Mouse (Mus musculus) liver, embryonic 14.5 days (tissue): Measurements from ENCODE around the gene Gm10226. TPM values are rescaled to one million over a fixed set of nuclear protein-coding genes. Genes with fewer than 3 reads are reported as not detected.
A peak's percentile ranks its signal among the peaks of the same experiment; 100 is the strongest.
"Not testable (repeated sequence)": the region's sequence is repeated elsewhere in the genome, so short reads cannot be mapped to it uniquely, and the experiment has no call there.

Source experiments
- ATAC-seq: fragments of 200-750 bp; cut with Nextera tagmentation; 2 replicates; pipeline ENCODE4 v1.8.0; 2017; ENCODE audit warnings: moderate number of reproducible peaks, mild to moderate bottlenecking, moderate library complexity; ENCODE audit not compliant: insufficient read depth
- DNase-seq, 3 experiments: peaks; one replicate each; pipeline ENCODE4 v3.0.0-alpha.2; 2012 to 2013; ENCODE audit warnings: low read depth in 3 of 3, low spot score in 3 of 3
- H3K27ac ChIP-seq: fragments of 300-500 bp; sonication (generic); 2 replicates; pipeline ENCODE4 v1.5.1; 2014; ENCODE audit warnings: moderate library complexity, mild to moderate bottlenecking, control low read depth, inconsistent platforms
- H3K27me3 ChIP-seq: fragments of 300-500 bp; sonication (generic); 2 replicates; pipeline ENCODE4 v1.6.1; 2014; ENCODE audit warnings: mild to moderate bottlenecking, low read length, moderate library complexity; ENCODE audit not compliant: control insufficient read depth, insufficient read depth
- H3K36me3 ChIP-seq: fragments of 300-500 bp; sonication (generic); replicated peaks from 2 replicates; pipeline ENCODE4 v1.6.1; 2014; ENCODE audit warnings: low read depth; ENCODE audit not compliant: control insufficient read depth, insufficient read depth
- H3K4me1 ChIP-seq, 2 experiments: fragments of 200-500 bp in 1 of 2; fragments of 300-500 bp in 1 of 2; sonication (generic) in 1 of 2; replicated peaks; 2 replicates each; pipeline ENCODE4 v1.6.1; 2012 to 2014; ENCODE audit warnings: antibody characterized with exemption in 1 of 2, inconsistent platforms in 1 of 2, low read length in 1 of 2; ENCODE audit not compliant: control insufficient read depth in 2 of 2, insufficient read depth in 2 of 2
- H3K4me2 ChIP-seq: fragments of 300-500 bp; sonication (generic); 2 replicates; pipeline ENCODE4 v1.6.1; 2014; ENCODE audit warnings: low read depth, mild to moderate bottlenecking, control low read depth, moderate library complexity
- H3K4me3 ChIP-seq, 2 experiments: fragments of 200-500 bp in 1 of 2; fragments of 300-500 bp in 1 of 2; sonication (generic) in 1 of 2; 2 replicates each; pipeline ENCODE4 v1.5.1; 2012 to 2014; ENCODE audit warnings: low read depth in 2 of 2, low read length in 2 of 2, mild to moderate bottlenecking in 2 of 2, control low read depth in 1 of 2, inconsistent platforms in 1 of 2, moderate library complexity in 1 of 2; ENCODE audit not compliant: insufficient read depth in 1 of 2
- H3K9ac ChIP-seq: fragments of 300-500 bp; sonication (generic); replicated peaks from 2 replicates; pipeline ENCODE4 v1.6.1; 2014; ENCODE audit warnings: mild to moderate bottlenecking, control low read depth, moderate library complexity
- H3K9me3 ChIP-seq: fragments of 300-500 bp; sonication (generic); 2 replicates; pipeline ENCODE4 v1.6.1; 2016; ENCODE audit warnings: low read length, mixed read lengths; ENCODE audit not compliant: control insufficient read depth
- CTCF ChIP-seq: IDR thresholded peaks from 2 replicates; pipeline ENCODE4 v1.5.1; 2016; ENCODE audit warnings: antibody characterized with exemption, low read depth, control low read depth
- EP300 ChIP-seq: IDR thresholded peaks from 2 replicates; pipeline ENCODE4 v1.6.1; 2016; ENCODE audit warnings: antibody characterized with exemption, low read depth
- WGBS: fragments of 180-500 bp; shearing (Covaris S2); extraction: QIAGEN DNeasy Blood & Tissue Kit; methylation state at CpG from one replicate; pipeline ENCODE4 v1.1.7; 2014; ENCODE audit not compliant: insufficient replicate concordance; 5-methylcytosine and 5-hydroxymethylcytosine counted together
- polyA plus RNA-seq, 2 experiments: library from polyadenylated mRNA; depleted of rRNA in 1 of 2; stranded (reverse) in 1 of 2; unstranded in 1 of 2; fragments of >200 nt; fragmentation: Nextera tagmentation in 1 of 2; extraction: Ambion mirVana in 1 of 2; gene quantifications; 2 replicates each; pipeline versions ENCODE4 v1.2.1 to v1.2.3; 2012 to 2014

Gene Gm10226
- polyA plus RNA-seq, 2 experiments = 2.3 to 5.0 TPM

DNA sequence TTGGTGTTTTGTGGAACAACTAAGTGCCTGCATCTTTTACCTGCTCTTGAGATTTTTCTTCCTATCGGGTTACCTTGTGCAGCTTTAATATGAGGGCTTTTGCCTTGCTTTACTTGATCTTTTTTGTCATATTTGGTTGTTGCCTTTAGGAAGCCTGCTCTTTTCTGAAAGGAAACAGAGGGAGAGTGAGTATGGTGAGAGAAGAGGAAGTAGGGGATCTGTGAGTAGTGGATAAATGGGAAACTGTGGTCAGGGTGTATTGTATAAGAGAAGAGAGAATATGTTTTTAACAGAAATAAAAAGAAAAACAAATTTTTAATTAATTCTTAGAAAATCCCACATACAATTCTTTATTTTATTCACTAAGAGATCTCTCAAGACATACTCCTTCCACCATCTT, 11.8 kb downstream of the Gm10226 start:
- TF ChIP-seq EP300 = no peak
- TF ChIP-seq CTCF = no peak
- ATAC-seq (no peak), DNase-seq (no peak)
- no peak overlapping the region for H3K4me3 ChIP-seq
- no peaks in the 10 kb centered on the region for H3K27me3 ChIP-seq
- H3K4me1 ChIP-seq = peaks cover 30 to 31% of the 10 kb centered on the region in 2 experiments
- no peaks in the 10 kb centered on the region for H3K9me3 ChIP-seq
- H3K4me2 ChIP-seq = peak overlapping the region; percentile 75; the same call in 1 of the 2 replicates
- no peaks in the 10 kb centered on the region for H3K36me3 ChIP-seq
- no peak overlapping the region for H3K9ac ChIP-seq
- peak overlapping the region; percentile 80 for H3K27ac ChIP-seq
- 18% methylated on average over 1 of the region's 1 CpGs for WGBS

DNA sequence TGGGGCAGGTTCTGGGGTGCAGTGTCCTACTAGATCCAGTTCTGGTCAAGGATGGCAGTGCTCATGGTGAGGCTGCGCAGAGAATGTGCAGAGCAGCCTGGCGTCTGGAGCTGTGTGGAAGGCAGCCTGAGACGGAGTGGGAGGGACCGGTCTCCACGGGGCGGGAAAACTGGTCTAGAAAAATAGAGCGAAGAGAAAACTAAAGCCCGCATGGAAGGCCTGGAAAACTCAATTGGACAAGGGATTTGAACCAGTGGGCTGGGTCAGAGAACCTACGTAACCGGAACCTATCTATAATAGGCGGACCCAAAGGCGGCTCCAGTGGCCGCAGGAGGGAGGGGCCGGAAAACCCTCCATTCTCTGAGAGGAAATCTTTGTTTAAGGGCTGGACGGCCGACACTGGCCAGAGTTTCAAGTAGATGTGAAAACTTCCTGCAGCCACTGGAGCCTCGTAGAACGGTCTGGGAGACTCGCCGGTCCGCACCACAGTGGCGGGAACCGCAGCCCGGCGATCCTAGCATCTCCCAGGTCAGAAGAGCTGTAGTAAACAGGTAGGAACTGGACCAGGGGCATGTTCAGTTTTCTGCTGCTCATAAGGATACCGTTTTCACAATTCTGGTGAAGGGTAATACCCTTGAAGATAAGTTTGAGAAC, 15.8 kb downstream of the Gm10226 start, which contains the start of gene Zfp760:
Gene Zfp760, plus strand, starts transcription at position 399 of the 654 bp plus-strand sequence.
- peaks cover 23 to 30% of the 10 kb centered on the region in 2 experiments for H3K4me1 ChIP-seq
- no peaks in the 10 kb centered on the region for H3K27me3 ChIP-seq
- H3K9ac ChIP-seq = peak within 1 kb of the TSS; percentile 91
- WGBS = 8% methylated on average over 26 of the region's 26 CpGs
- peak within 1 kb of the TSS; percentile 61 for H3K4me2 ChIP-seq
- peak within 1 kb of the TSS; percentile 84 to 90 for H3K4me3 ChIP-seq
- H3K9me3 ChIP-seq = no peaks in the 10 kb centered on the region
- TF ChIP-seq EP300 (no peak), CTCF (no peak)
- DNase-seq (peak; percentile 73 to 78 (median 76)), ATAC-seq (peak; percentile 73)
- H3K36me3 ChIP-seq = peaks cover 8% of the 10 kb centered on the region
- peak within 1 kb of the TSS; percentile 82 for H3K27ac ChIP-seq

DNA sequence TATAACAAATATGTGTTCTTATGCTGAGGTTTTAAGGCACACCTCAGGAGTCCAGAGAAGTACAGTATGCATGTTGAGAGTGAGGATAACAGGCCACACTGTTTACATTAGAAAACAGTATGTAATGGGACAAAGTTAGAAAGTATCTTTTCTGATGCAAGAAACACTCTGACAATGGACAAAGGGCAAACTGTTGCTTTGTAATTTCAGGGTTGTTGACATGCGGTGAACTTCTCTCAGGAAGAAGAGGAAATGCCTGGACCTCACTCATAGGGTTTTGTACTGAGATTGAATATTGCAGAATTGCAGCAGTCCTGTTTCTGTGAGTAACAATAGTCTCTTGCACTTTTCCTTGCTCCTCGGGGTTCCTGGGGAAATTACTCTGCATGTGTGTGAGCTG, 16.7 kb downstream of the Gm10226 start:
- Histone ChIP-seq H3K36me3 (peaks cover 9% of the 10 kb centered on the region), H3K9ac (peak overlapping the region; percentile 91), H3K4me1 (peaks cover 14 to 21% of the 10 kb centered on the region in 2 experiments), H3K4me3 (peak overlapping the region; percentile 39 to 90), H3K9me3 (no peaks in the 10 kb centered on the region), H3K27ac (peak overlapping the region; percentile 45), H3K27me3 (no peaks in the 10 kb centered on the region), H3K4me2 (peak overlapping the region; percentile 61)
- TF ChIP-seq CTCF = no peak
- TF ChIP-seq EP300 = no peak
- ATAC-seq (no peak), DNase-seq (no peak)
- 22% methylated on average over 2 of the region's 2 CpGs for WGBS

DNA sequence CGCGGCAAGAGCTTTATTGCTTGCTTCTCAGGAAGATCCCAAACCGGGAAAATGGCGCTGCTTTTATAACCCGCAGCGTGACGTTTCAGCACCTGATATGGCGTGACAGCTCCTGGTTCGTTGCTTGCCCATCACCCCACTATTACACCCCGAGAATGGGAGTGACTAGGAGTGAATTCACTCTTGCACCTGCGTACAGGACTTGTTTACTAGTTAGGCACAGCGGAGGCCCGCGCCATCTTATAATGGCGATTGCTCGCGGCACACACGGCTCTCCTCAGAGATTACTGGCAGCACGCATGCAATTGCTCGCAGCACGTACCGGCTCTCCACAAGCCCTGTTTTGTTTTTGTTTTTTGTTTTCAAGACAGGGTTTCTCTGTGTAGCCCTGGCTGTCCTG, 38.8 kb downstream of the Gm10226 start, which contains the start of gene Zfp229:
Gene Zfp229, plus strand, starts transcription at position 301 of the 400 bp plus-strand sequence.
- not testable (repeated sequence) for H3K27ac ChIP-seq, H3K27me3 ChIP-seq, ATAC-seq, DNase-seq, H3K4me3 ChIP-seq, H3K9me3 ChIP-seq, H3K9ac ChIP-seq, H3K36me3 ChIP-seq, H3K4me2 ChIP-seq
- WGBS = 89% methylated on average over 8 of the region's 22 CpGs
- H3K4me1 ChIP-seq = peaks cover 4 to 12% of the 10 kb centered on the region in 2 experiments; a peak in 3 of 4 replicates

DNA sequence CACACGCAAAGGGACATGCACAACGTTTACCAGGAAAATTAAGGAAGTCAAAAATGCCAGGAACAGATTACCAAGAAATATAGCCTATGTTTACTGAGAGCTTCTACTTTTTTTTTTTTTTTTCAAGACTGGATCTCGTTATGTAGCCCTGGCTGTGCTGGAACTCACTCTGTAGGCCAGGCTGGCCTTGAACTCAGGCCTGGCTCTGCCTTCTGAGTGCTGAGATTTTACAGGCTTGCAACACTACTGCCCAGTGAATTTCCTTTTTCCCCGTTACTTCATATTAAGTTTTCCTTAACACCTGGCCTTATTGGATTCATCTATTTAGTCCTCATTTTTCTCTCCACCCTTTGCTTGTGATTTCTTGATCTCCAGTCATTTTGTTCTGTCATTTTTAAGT, 41.4 kb downstream of the Gm10226 start:
- Histone ChIP-seq H3K9ac (peak overlapping the region; percentile 89), H3K4me3 (peak overlapping the region; percentile 89 to 96), H3K9me3 (no peaks in the 10 kb centered on the region), H3K27me3 (no peaks in the 10 kb centered on the region), H3K36me3 (no peaks in the 10 kb centered on the region; the same call in 1 of the 2 replicates), H3K4me2 (peak overlapping the region; percentile 78), H3K27ac (peak overlapping the region; percentile 39), H3K4me1 (peaks cover 4 to 12% of the 10 kb centered on the region in 2 experiments; a peak in 3 of 4 replicates)
- WGBS = 64% methylated on average over 4 of the region's 4 CpGs
- ATAC-seq (no peak), DNase-seq (no peak)
- no peak for TF ChIP-seq EP300
- no peak for TF ChIP-seq CTCF
